Mouse (Mus musculus): ENCODE results near the gene Osbpl5. TPM values are rescaled to one million over a fixed set of nuclear protein-coding genes. Genes with fewer than 3 reads are reported as not detected.

Gene Osbpl5
- polyA plus RNA-seq, 1 experiment from 2014 or later: 65.2 TPM

DNA sequence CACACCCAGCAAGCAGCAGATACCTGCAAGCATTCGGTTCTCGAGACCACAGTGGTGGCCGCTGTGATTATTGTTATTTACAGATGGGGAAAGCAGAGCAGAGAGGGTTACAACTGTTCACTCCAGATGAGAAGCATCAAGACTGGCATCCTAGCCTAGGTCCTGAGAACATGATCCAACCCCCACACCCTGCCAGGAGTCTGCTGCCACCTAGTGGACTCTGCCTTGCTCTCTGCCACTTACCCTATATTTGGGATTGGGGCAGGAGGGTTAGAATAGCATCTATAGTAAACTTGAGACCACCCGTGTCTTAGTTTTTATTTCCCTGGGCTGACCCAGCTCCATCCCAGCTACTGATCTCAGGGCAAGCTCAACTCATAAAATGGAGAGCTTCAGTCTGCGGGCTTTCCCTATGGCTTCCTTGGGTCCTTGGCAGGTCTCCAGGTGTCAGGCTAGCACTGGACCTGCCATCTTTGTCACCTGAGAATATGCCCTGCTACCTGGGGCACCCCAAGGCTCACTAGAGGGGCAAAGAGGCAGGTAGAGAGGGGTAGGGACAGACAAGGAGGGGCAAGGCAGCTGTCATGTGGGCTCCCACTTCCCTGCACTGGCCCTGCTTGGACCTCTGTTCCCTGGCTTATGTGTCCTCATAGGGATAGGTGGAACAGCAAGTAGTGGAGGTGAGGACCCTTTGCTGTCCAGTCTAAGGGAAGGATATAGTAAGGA, 2.6 kb downstream of the Osbpl5 start:
- H3K4me3 ChIP-seq (replicated peaks): no peak overlapping the region
- WGBS: 47% methylated on average over 5 of the region's 5 CpGs
- H3K27me3 ChIP-seq: peaks cover 4% of the 10 kb centered on the region
- no peaks in the 10 kb centered on the region for H3K36me3 ChIP-seq
- no peak overlapping the region for H3K4me2 ChIP-seq (replicated peaks)
- H3K27ac ChIP-seq (replicated peaks): no peak overlapping the region
- H3K9me3 ChIP-seq (replicated peaks): no peaks in the 10 kb centered on the region
- H3K4me1 ChIP-seq: peaks cover 19% of the 10 kb centered on the region
- ATAC-seq (ENCODE audit: insufficient number of reproducible peaks, low FRiP score, low TSS enrichment, low read depth): no peak
- H3K9ac ChIP-seq: no peak overlapping the region

- H3K4me2 ChIP-seq (replicated peaks): no peak overlapping the region
- H3K9ac ChIP-seq: no peak overlapping the region
- no peak overlapping the region for H3K4me3 ChIP-seq (replicated peaks)
- H3K27me3 ChIP-seq: peaks cover 4% of the 10 kb centered on the region
- no peaks in the 10 kb centered on the region for H3K9me3 ChIP-seq (replicated peaks)
- 75% methylated on average over 3 of the region's 3 CpGs for WGBS
- no peak overlapping the region for H3K27ac ChIP-seq (replicated peaks)
- no peak for ATAC-seq (ENCODE audit: insufficient number of reproducible peaks, low FRiP score, low TSS enrichment, low read depth)
- peaks cover 27% of the 10 kb centered on the region for H3K4me1 ChIP-seq
- no peaks in the 10 kb centered on the region for H3K36me3 ChIP-seq
These were observed 4.2 kb downstream of the Osbpl5 start for GRCm38 (mm10) chr7:143752606-143753005.

GRCm38 (mm10) chr7:143752056-143752455, 4.7 kb downstream of the Osbpl5 start:
- peaks cover 4% of the 10 kb centered on the region for H3K27me3 ChIP-seq
- no peak overlapping the region for H3K4me2 ChIP-seq (replicated peaks)
- 62% methylated on average over 4 of the region's 4 CpGs for WGBS
- ATAC-seq (ENCODE audit: insufficient number of reproducible peaks, low FRiP score, low TSS enrichment, low read depth): no peak
- H3K4me1 ChIP-seq: peaks cover 21% of the 10 kb centered on the region
- no peaks in the 10 kb centered on the region for H3K9me3 ChIP-seq (replicated peaks)
- no peak overlapping the region for H3K9ac ChIP-seq
- no peaks in the 10 kb centered on the region for H3K36me3 ChIP-seq
- no peak overlapping the region for H3K4me3 ChIP-seq (replicated peaks)
- H3K27ac ChIP-seq (replicated peaks): no peak overlapping the region

- Histone ChIP-seq H3K9me3 (replicated peaks) (no peaks in the 10 kb centered on the region), H3K36me3 (no peaks in the 10 kb centered on the region), H3K27me3 (peaks cover 4% of the 10 kb centered on the region), H3K27ac (replicated peaks) (no peak overlapping the region), H3K9ac (no peak overlapping the region), H3K4me1 (peaks cover 15% of the 10 kb centered on the region), H3K4me3 (replicated peaks) (no peak overlapping the region), H3K4me2 (replicated peaks) (no peak overlapping the region)
- WGBS: 72% methylated on average over 1 of the region's 1 CpGs
- ATAC-seq (ENCODE audit: insufficient number of reproducible peaks, low FRiP score, low TSS enrichment, low read depth): no peak
These were observed 5.4 kb downstream of the Osbpl5 start for GRCm38 (mm10) chr7:143751380-143751779.

GRCm38 (mm10) chr7:143749045-143749444, 7.7 kb downstream of the Osbpl5 start:
- WGBS: 66% methylated on average over 3 of the region's 3 CpGs
- H3K27ac ChIP-seq (replicated peaks): no peak overlapping the region
- H3K4me3 ChIP-seq (replicated peaks): no peak overlapping the region
- peaks cover 17% of the 10 kb centered on the region for H3K4me1 ChIP-seq
- ATAC-seq (ENCODE audit: insufficient number of reproducible peaks, low FRiP score, low TSS enrichment, low read depth): no peak
- H3K4me2 ChIP-seq (replicated peaks): no peak overlapping the region
- no peak overlapping the region for H3K9ac ChIP-seq
- H3K36me3 ChIP-seq: no peaks in the 10 kb centered on the region
- H3K27me3 ChIP-seq: no peaks in the 10 kb centered on the region
- H3K9me3 ChIP-seq (replicated peaks): no peaks in the 10 kb centered on the region

DNA sequence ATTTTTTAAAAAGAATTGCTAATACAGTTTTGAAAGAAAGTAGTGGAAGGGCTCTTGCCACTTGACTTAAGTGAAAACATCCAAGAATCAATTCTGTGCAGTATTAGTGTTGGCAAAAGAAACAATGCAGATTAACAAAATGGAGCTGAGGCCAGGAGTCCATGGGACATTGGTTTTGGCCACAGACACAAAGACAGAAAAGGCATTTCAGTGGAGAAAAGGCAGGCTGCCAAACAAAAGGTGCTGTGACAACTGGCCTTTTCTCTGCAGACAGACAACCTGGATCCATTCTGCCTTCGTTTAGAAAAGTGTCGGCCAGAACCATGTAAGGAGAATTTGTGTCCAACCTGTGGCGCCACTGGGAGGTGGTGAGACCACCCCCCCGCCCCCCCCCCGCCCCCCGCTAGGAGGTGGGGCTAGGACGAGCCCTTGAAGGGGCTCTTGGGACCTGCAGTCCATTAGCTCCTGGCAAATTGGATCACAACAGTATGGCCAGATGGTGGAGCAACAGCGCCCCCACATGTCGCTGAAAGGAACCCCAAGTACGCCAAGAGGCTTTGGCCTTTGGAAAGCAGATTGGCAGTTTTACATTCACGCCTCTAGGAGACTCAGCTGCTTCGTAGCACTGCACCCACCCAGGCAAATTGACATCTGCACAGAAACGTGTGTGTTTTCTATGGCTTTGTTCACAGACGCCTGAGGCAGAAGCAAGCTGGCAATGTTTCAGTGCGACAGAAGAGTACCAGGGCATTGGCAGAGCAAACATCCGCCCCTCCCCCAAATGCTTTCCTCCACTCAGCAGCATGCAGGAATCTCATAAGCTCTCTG, 8.5 kb downstream of the Osbpl5 start:
- WGBS: 1% methylated on average over 16 of the region's 16 CpGs

DNA sequence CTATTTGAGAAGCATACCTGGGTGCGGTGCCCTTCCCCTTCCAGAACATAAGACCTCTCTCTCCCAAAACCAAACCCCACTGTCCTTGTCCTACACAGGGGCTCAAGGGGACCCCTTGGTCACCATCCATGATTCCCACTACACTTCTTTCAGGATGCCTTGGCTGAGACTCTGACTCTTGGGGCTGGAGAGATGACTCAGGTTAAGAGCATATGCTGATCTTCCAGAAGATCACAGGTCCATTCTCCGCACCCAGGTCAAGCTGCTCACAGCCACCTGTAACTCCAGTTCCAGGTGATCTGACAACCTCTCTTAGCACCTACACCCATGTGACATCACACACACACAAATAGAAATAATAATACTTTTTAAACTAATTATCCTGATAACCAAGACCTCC, 16.1 kb downstream of the Osbpl5 start:
- peak overlapping the region; percentile 92 for H3K27ac ChIP-seq (replicated peaks)
- peak overlapping the region; percentile 93 for H3K9ac ChIP-seq
- H3K4me1 ChIP-seq: peaks cover 47% of the 10 kb centered on the region
- H3K36me3 ChIP-seq: no peaks in the 10 kb centered on the region
- no peaks in the 10 kb centered on the region for H3K27me3 ChIP-seq
- H3K9me3 ChIP-seq (replicated peaks): no peaks in the 10 kb centered on the region
- 12% methylated on average over 2 of the region's 2 CpGs for WGBS
- H3K4me2 ChIP-seq (replicated peaks): peak overlapping the region; percentile 94
- ATAC-seq (ENCODE audit: insufficient number of reproducible peaks, low FRiP score, low TSS enrichment, low read depth): no peak
- H3K4me3 ChIP-seq (replicated peaks): peak overlapping the region; percentile 90

More for the DNA sequence above, 8.5 kb downstream of the Osbpl5 start:
- peak; percentile 52 for ATAC-seq (ENCODE audit: insufficient number of reproducible peaks, low FRiP score, low TSS enrichment, low read depth)
- peak overlapping the region; percentile 48; the same call in 1 of the 2 replicates for H3K27ac ChIP-seq (replicated peaks)
- H3K27me3 ChIP-seq: no peaks in the 10 kb centered on the region
- H3K9me3 ChIP-seq (replicated peaks): no peaks in the 10 kb centered on the region
- 0 out of 2 replicates have a peak overlapping the region, but pooled peaks have one; percentile 6 for H3K9ac ChIP-seq
- no peaks in the 10 kb centered on the region for H3K36me3 ChIP-seq
- peaks cover 17% of the 10 kb centered on the region for H3K4me1 ChIP-seq
- peak overlapping the region; percentile 28 for H3K4me3 ChIP-seq (replicated peaks)
- peak overlapping the region; percentile 49 for H3K4me2 ChIP-seq (replicated peaks)

- H3K27me3 ChIP-seq: no peaks in the 10 kb centered on the region
- H3K9me3 ChIP-seq (replicated peaks): no peaks in the 10 kb centered on the region
- H3K4me1 ChIP-seq: peaks cover 47% of the 10 kb centered on the region
- H3K4me3 ChIP-seq (replicated peaks): peak overlapping the region; percentile 90
- 1% methylated on average over 38 of the region's 38 CpGs for WGBS
- peak overlapping the region; percentile 93 for H3K9ac ChIP-seq
- H3K27ac ChIP-seq (replicated peaks): peak overlapping the region; percentile 92
- ATAC-seq (ENCODE audit: insufficient number of reproducible peaks, low FRiP score, low TSS enrichment, low read depth): peak; percentile 90
- H3K4me2 ChIP-seq (replicated peaks): peak overlapping the region; percentile 94
- H3K36me3 ChIP-seq: peaks cover 3% of the 10 kb centered on the region; the same call in 1 of the 2 replicates
These were observed 17.0 kb downstream of the Osbpl5 start for GRCm38 (mm10) chr7:143739511-143740461.

GRCm38 (mm10) chr7:143738601-143739006, 18.2 kb downstream of the Osbpl5 start:
- Histone ChIP-seq H3K4me3 (replicated peaks) (peak overlapping the region; percentile 90), H3K27me3 (no peaks in the 10 kb centered on the region), H3K4me1 (peaks cover 41% of the 10 kb centered on the region), H3K9me3 (replicated peaks) (no peaks in the 10 kb centered on the region), H3K4me2 (replicated peaks) (peak overlapping the region; percentile 94), H3K9ac (no peak overlapping the region), H3K36me3 (peaks cover 12% of the 10 kb centered on the region; the same call in 1 of the 2 replicates), H3K27ac (replicated peaks) (peak overlapping the region; percentile 92)
- 25% methylated on average over 5 of the region's 5 CpGs for WGBS
- peak; percentile 25; the same call in 1 of the 2 replicates for ATAC-seq (ENCODE audit: insufficient number of reproducible peaks, low FRiP score, low TSS enrichment, low read depth)

DNA sequence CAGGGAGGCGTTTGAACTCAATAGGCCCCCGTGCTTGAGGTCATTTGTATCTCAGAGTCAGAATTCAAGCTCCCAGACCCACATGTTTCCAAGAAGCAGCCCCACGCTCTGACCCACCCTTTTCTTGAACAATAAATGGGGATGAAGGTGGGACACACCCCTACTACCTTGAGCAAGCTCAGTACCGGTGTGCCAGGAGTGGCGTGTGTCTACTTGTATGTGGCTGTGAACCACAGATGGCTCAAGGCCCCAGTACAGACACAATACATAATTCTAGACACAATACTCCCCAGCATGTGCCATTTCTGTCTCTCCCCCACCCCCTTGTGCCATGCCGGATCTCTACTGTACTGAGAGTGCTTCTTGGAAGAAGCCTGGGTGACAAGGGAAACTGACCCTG, 18.6 kb downstream of the Osbpl5 start:
- Histone ChIP-seq H3K27ac (replicated peaks) (peak overlapping the region; percentile 92), H3K4me3 (replicated peaks) (peak overlapping the region; percentile 90), H3K36me3 (peaks cover 13% of the 10 kb centered on the region; the same call in 1 of the 2 replicates), H3K27me3 (no peaks in the 10 kb centered on the region), H3K4me2 (replicated peaks) (peak overlapping the region; percentile 94), H3K9me3 (replicated peaks) (no peaks in the 10 kb centered on the region), H3K4me1 (peaks cover 41% of the 10 kb centered on the region), H3K9ac (0 out of 2 replicates have a peak overlapping the region, but pooled peaks have one; percentile 12)
- peak; percentile 13; the same call in 1 of the 2 replicates for ATAC-seq (ENCODE audit: insufficient number of reproducible peaks, low FRiP score, low TSS enrichment, low read depth)
- 47% methylated on average over 6 of the region's 6 CpGs for WGBS

Data from embryonic facial prominence, embryonic 15.5 days (tissue).